Mouse (Mus musculus) heart, embryonic 12.5 days (tissue): ENCODE measurements at regions not wholly inside any gene's neighbourhood (a gene's known extent, or its start where the extent isn't known, plus 50 kb on each side); places are given as distances from the start of the nearest gene placed in this dataset.

Experiments used
- ATAC-seq: fragments of 200-750 bp; cut with Nextera tagmentation; 2 replicates; pipeline ENCODE4 v1.8.0; 2017; ENCODE audit warnings: moderate TSS enrichment, moderate library complexity; ENCODE audit not compliant: insufficient number of reproducible peaks, low FRiP score
- H3K27ac ChIP-seq: fragments of 300-500 bp; sonication (generic); 2 replicates; pipeline ENCODE4 v1.5.1; 2016; ENCODE audit warnings: mild to moderate bottlenecking, moderate library complexity; ENCODE audit not compliant: poor library complexity, severe bottlenecking
- H3K27me3 ChIP-seq: fragments of 300-500 bp; sonication (generic); replicated peaks from 2 replicates; pipeline ENCODE4 v1.6.1; 2016; ENCODE audit warnings: mild to moderate bottlenecking, moderate library complexity
- H3K36me3 ChIP-seq: fragments of 300-500 bp; sonication (generic); 2 replicates; pipeline ENCODE4 v1.6.1; 2016; ENCODE audit warnings: mild to moderate bottlenecking, moderate library complexity
- H3K4me1 ChIP-seq: fragments of 300-500 bp; sonication (generic); replicated peaks from 2 replicates; pipeline ENCODE4 v1.6.1; 2016; ENCODE audit warnings: mild to moderate bottlenecking
- H3K4me2 ChIP-seq: fragments of 300-500 bp; sonication (generic); 2 replicates; pipeline ENCODE4 v1.6.1; 2016; ENCODE audit warnings: mild to moderate bottlenecking, moderate library complexity
- H3K4me3 ChIP-seq: fragments of 300-500 bp; sonication (generic); 2 replicates; pipeline ENCODE4 v1.5.1; 2016; ENCODE audit warnings: mild to moderate bottlenecking
- H3K9ac ChIP-seq: fragments of 300-500 bp; sonication (generic); 2 replicates; pipeline ENCODE4 v1.6.1; 2016; ENCODE audit warnings: mild to moderate bottlenecking, moderate library complexity
- H3K9me3 ChIP-seq: fragments of 300-500 bp; sonication (generic); replicated peaks from 2 replicates; pipeline ENCODE4 v1.6.1; 2016; ENCODE audit warnings: mild to moderate bottlenecking, moderate library complexity
- whole genome bisulfite sequencing: fragments of 180-500 bp; shearing (Covaris S2); methylation state at CpG from one replicate; pipeline ENCODE4 v1.1.7; 2016; 5-methylcytosine and 5-hydroxymethylcytosine counted together

- H3K9me3 ChIP-seq = no peaks in the 10 kb centered on the region
- 77% methylated on average over 2 of the region's 2 CpGs for WGBS
These were observed 421.2 kb upstream of the Manea start for GRCm38 (mm10) chr4:26767896-26768295.

GRCm38 (mm10) chr4:26766235-26767228, 419.8 kb upstream of the Manea start:
- H3K36me3 ChIP-seq = no peaks in the 10 kb centered on the region
- H3K4me3 ChIP-seq = no peak overlapping the region
- 71% methylated on average over 16 of the region's 16 CpGs for WGBS
- no peak for ATAC-seq
- H3K4me2 ChIP-seq = no peak overlapping the region
- H3K9ac ChIP-seq = no peak overlapping the region
- no peaks in the 10 kb centered on the region for H3K9me3 ChIP-seq
- no peaks in the 10 kb centered on the region for H3K4me1 ChIP-seq
- no peak overlapping the region for H3K27ac ChIP-seq
- no peaks in the 10 kb centered on the region for H3K27me3 ChIP-seq

More at GRCm38 (mm10) chr4:26767896-26768295, 421.2 kb upstream of the Manea start:
- Histone ChIP-seq H3K27ac (no peak overlapping the region), H3K4me2 (no peak overlapping the region), H3K4me1 (no peaks in the 10 kb centered on the region), H3K9ac (no peak overlapping the region), H3K27me3 (no peaks in the 10 kb centered on the region), H3K4me3 (no peak overlapping the region), H3K36me3 (no peaks in the 10 kb centered on the region)
- ATAC-seq = no peak

- H3K27me3 ChIP-seq = no peaks in the 10 kb centered on the region
- no peak for ATAC-seq
These were observed 394.1 kb upstream of the Manea start for GRCm38 (mm10) chr4:26740815-26741214.

GRCm38 (mm10) chr4:26736381-26736780, 389.7 kb upstream of the Manea start:
- Histone ChIP-seq H3K4me3 (no peak overlapping the region), H3K9me3 (no peaks in the 10 kb centered on the region), H3K36me3 (no peaks in the 10 kb centered on the region), H3K9ac (no peak overlapping the region), H3K27me3 (no peaks in the 10 kb centered on the region), H3K27ac (no peak overlapping the region), H3K4me2 (no peak overlapping the region), H3K4me1 (no peaks in the 10 kb centered on the region)
- no peak for ATAC-seq
- 69% methylated on average over 3 of the region's 3 CpGs for WGBS

More at GRCm38 (mm10) chr4:26740815-26741214, 394.1 kb upstream of the Manea start:
- H3K9ac ChIP-seq = no peak overlapping the region
- H3K9me3 ChIP-seq = no peaks in the 10 kb centered on the region
- H3K4me1 ChIP-seq = no peaks in the 10 kb centered on the region
- H3K4me2 ChIP-seq = no peak overlapping the region
- H3K27ac ChIP-seq = no peak overlapping the region
- H3K36me3 ChIP-seq = no peaks in the 10 kb centered on the region
- H3K4me3 ChIP-seq = no peak overlapping the region
- 77% methylated on average over 3 of the region's 3 CpGs for WGBS

GRCm38 (mm10) chr4:26714437-26714836, 367.7 kb upstream of the Manea start:
- no peaks in the 10 kb centered on the region for H3K27me3 ChIP-seq
- no peak overlapping the region for H3K27ac ChIP-seq
- ATAC-seq = no peak
- H3K4me3 ChIP-seq = no peak overlapping the region
- WGBS = 73% methylated on average over 3 of the region's 3 CpGs
- no peak overlapping the region for H3K4me2 ChIP-seq
- no peaks in the 10 kb centered on the region for H3K36me3 ChIP-seq
- H3K4me1 ChIP-seq = no peaks in the 10 kb centered on the region
- H3K9ac ChIP-seq = no peak overlapping the region
- H3K9me3 ChIP-seq = no peaks in the 10 kb centered on the region

GRCm38 (mm10) chr4:26709964-26710363, 363.3 kb upstream of the Manea start:
- H3K4me3 ChIP-seq = no peak overlapping the region
- H3K27ac ChIP-seq = no peak overlapping the region
- H3K36me3 ChIP-seq = no peaks in the 10 kb centered on the region
- H3K9ac ChIP-seq = no peak overlapping the region
- 76% methylated on average over 1 of the region's 1 CpGs for WGBS
- no peak for ATAC-seq
- no peaks in the 10 kb centered on the region for H3K27me3 ChIP-seq
- H3K4me2 ChIP-seq = no peak overlapping the region
- H3K4me1 ChIP-seq = no peaks in the 10 kb centered on the region
- no peaks in the 10 kb centered on the region for H3K9me3 ChIP-seq

- Histone ChIP-seq H3K27me3 (no peaks in the 10 kb centered on the region), H3K4me3 (no peak overlapping the region), H3K9ac (no peak overlapping the region), H3K9me3 (no peaks in the 10 kb centered on the region), H3K27ac (no peak overlapping the region), H3K4me2 (no peak overlapping the region), H3K4me1 (no peaks in the 10 kb centered on the region), H3K36me3 (no peaks in the 10 kb centered on the region)
- no peak for ATAC-seq
- 63% methylated on average over 3 of the region's 3 CpGs for WGBS
These were observed 349.3 kb upstream of the Manea start for GRCm38 (mm10) chr4:26695964-26696363.
